Mouse (Mus musculus): ENCODE measurements around the gene Pnkd.

DNA sequence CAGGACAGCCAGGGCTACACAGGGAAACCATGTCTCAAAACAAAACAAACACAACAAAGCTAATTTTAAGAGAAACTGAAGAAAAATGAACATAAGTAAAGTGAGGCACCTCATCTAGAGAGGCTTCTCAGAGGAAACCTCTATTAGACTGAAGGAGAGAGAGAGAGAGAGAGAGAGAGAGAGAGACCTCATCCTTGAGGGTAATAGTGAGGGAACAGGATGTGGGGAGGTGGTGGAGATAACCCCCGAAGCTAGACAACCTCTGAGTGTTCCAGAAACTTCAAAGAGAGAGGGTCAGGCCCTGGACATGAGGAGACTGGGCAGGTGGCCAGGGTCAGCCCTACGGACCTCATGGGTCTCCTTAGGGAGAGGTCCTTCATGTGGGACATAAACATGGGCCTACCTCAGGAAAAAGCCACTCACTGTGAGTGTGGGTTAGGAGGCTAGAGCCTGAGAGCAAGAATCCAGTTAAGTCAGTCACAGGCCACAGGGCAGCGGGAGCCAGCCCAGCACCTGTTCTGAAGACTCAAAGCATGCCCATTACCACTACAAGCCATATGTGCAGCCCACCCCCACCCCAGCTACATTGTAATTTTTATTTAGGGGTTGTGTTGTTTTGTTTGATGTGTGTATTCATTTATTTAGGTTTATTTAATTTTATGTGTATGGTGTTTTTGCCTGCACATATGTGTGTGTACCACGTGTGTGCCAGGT is 31.5 kb downstream of the Pnkd start:
- no peak for TF ChIP-seq GATA1 (IDR thresholded peaks at IDR 0.05; ENCODE audit: low read length)
- no peak for TF ChIP-seq TAL1 (IDR thresholded peaks at IDR 0.05; ENCODE audit: low read length)
